Mouse (Mus musculus): ENCODE results near the gene Aak1. TPM values are rescaled to one million over a fixed set of nuclear protein-coding genes. Genes with fewer than 3 reads are reported as not detected.
"Not testable (repeated sequence)": the region's sequence is repeated elsewhere in the genome, so short reads cannot be mapped to it uniquely, and the experiment has no call there.

The Aak1 gene
- polyA plus RNA-seq, 1 experiment from 2014 or later: 16.9 TPM

DNA sequence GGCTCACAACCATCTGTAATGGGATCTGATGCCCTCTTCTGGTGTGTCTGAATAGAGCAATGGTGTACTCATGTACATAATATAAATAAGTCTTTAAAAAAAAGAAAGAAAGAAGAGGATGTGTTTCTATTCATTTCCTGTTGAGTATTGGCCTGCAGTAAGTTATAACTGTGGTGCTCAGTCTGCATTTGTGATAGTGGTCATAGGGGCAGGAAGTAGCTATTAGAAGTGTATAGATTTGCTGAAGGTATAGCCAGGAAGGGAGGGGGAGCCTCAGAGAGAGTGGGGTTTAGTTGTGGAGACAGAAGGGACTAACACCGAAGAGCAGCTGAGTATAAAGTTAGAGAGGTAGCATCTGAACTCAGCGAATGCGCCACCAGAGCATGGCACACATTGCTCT lies 15.0 kb downstream of the Aak1 start:
- Histone ChIP-seq H3K9ac (no peak overlapping the region), H3K4me3 (no peak overlapping the region), H3K9me3 (no peaks in the 10 kb centered on the region), H3K36me3 (peaks cover 29% of the 10 kb centered on the region), H3K27me3 (no peaks in the 10 kb centered on the region), H3K27ac (no peak overlapping the region), H3K4me2 (no peak overlapping the region), H3K4me1 (0 out of 2 replicates have a peak, but pooled peaks cover 2% of the 10 kb centered on the region)
- 93% methylated on average over 3 of the region's 3 CpGs for WGBS
- no peak for ATAC-seq (ENCODE audit: insufficient number of reproducible peaks, insufficient read depth, low FRiP score, low TSS enrichment, low read depth)

DNA sequence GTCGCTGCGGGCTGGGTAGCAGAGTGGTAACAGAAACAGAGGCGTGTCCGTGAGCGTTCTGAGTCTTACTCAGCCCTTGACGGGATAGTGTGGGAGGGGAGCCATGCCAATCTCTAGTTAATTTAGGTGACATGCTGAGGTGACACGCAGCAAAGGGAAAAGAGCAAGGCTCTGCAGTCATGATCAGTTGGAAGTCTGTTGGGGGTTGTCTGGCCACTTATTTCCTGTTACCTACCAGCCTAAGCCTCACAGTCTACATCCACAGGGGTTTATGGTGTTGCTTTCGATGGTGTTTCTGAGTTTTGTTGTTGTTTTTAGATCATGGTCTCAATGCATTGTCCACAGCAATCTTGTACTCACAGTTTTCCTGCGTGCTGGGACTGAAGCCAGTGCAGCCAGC lies 21.0 kb downstream of the Aak1 start:
- H3K9ac ChIP-seq: no peak overlapping the region
- ATAC-seq (ENCODE audit: insufficient number of reproducible peaks, insufficient read depth, low FRiP score, low TSS enrichment, low read depth): no peak
- H3K9me3 ChIP-seq: no peaks in the 10 kb centered on the region
- H3K27me3 ChIP-seq: no peaks in the 10 kb centered on the region
- H3K27ac ChIP-seq: no peak overlapping the region
- peaks cover 14% of the 10 kb centered on the region; the same call in 1 of the 2 replicates for H3K36me3 ChIP-seq
- 85% methylated on average over 9 of the region's 9 CpGs for WGBS
- H3K4me1 ChIP-seq: peaks cover 8% of the 10 kb centered on the region
- no peak overlapping the region for H3K4me2 ChIP-seq
- no peak overlapping the region for H3K4me3 ChIP-seq

DNA sequence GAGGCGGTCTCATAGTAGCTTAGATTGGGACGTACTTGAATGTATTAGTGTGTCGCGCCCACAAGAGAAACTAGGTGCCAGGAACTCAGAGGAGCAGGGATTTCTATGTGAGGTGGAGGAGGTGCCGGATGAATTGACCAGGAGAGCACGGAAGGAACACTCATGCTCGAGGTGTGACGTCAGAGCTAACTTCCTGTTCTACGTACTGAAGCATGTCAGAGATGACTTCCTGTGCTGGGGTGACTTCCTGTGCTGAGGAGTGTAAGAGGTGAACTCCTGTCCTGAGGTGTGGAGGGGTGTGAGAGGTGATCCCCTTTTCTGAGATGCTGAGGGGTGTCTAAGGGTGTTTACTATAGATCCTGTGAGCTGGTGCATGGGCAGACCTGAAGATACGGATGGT lies 22.5 kb downstream of the Aak1 start:
- H3K27me3 ChIP-seq: no peaks in the 10 kb centered on the region
- H3K36me3 ChIP-seq: peaks cover 11% of the 10 kb centered on the region; the same call in 1 of the 2 replicates
- no peak overlapping the region for H3K4me3 ChIP-seq
- no peaks in the 10 kb centered on the region for H3K9me3 ChIP-seq
- 92% methylated on average over 10 of the region's 10 CpGs for whole genome bisulfite sequencing
- no peak overlapping the region for H3K27ac ChIP-seq
- no peak overlapping the region for H3K4me2 ChIP-seq
- H3K4me1 ChIP-seq: peaks cover 8% of the 10 kb centered on the region
- H3K9ac ChIP-seq: no peak overlapping the region
- ATAC-seq (ENCODE audit: insufficient number of reproducible peaks, insufficient read depth, low FRiP score, low TSS enrichment, low read depth): no peak

DNA sequence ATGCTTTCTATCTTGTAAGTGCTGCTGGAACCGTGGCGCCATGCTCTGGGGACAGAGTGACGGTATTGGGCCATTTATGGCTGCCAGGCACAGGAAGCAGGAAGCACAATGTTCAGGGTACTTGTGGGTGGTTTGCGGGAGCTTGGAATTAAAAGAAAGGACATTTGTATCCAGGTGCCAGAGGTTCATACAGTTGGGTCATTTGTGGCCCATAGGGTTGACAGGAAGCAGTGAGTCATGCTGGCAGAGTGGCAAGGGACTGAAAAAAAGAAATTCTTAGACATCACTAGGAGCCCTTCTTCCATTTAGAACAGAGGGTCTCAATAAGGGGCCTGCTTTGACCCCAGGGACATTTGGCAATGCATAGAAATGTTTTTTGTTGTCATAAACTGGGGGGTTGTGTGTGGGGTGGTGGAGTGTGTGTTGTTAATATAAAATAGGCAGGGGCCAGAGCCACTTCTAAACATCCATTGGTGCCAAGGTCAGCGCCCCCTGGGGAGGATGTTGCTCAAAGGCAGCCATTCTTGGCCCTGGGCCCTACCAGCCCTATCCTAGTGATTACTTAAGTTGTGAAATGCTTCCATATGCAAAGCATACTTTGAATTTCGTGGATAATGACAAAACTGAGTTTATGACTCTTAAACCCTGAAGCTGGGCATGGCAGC lies 25.5 kb downstream of the Aak1 start:
- Histone ChIP-seq H3K27me3 (no peaks in the 10 kb centered on the region), H3K4me1 (peaks cover 8% of the 10 kb centered on the region), H3K9ac (no peak overlapping the region), H3K27ac (no peak overlapping the region), H3K4me3 (no peak overlapping the region), H3K4me2 (no peak overlapping the region), H3K36me3 (peaks cover 11% of the 10 kb centered on the region; the same call in 1 of the 2 replicates), H3K9me3 (no peaks in the 10 kb centered on the region)
- ATAC-seq (ENCODE audit: insufficient number of reproducible peaks, insufficient read depth, low FRiP score, low TSS enrichment, low read depth): no peak
- 81% methylated on average over 6 of the region's 6 CpGs for WGBS

DNA sequence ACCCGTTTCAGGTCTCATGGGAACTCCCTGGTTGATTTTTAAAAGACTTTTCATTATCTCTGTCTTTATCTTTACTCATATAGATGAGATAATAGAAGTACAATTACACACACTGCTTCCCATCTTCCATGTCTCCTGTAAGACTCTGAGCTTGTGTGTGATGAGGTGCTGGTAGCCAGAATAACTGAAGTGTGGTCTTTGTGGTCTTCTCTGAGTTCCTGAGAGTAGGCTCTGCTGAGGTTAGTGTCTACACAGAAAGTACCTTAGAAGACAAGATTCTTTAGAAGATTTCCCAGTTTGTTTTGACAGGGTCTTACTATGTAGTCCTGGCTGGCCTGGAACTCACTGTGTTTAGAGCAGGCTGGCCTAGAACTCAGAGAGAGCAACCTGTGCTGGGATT lies 27.1 kb downstream of the Aak1 start:
- WGBS: 21% methylated on average over 1 of the region's 1 CpGs
- no peak for ATAC-seq (ENCODE audit: insufficient number of reproducible peaks, insufficient read depth, low FRiP score, low TSS enrichment, low read depth)

DNA sequence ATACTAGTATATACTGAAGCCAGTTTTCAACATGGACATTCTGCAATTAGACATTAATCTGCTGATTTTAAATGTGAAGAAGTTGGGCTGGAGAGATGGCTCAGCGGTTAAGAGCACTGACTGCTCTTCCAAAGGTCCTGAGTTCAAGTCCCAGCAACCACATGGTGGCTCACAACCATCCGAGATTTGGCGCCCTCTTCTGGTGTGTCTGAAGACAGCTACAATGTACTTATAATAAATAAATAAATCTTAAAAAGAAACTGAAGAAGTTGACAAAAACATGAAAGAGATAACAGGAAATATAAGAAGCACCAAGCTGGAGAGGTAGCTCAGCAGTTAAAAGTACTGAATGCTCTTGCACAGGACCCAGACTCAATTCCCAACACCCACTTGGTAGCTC lies 29.3 kb downstream of the Aak1 start:
- H3K36me3 ChIP-seq; ATAC-seq (ENCODE audit: insufficient number of reproducible peaks, insufficient read depth, low FRiP score, low TSS enrichment, low read depth); H3K9ac ChIP-seq; H3K27me3 ChIP-seq; H3K4me3 ChIP-seq; H3K4me1 ChIP-seq; H3K27ac ChIP-seq; H3K9me3 ChIP-seq; H3K4me2 ChIP-seq: not testable (repeated sequence)
- 74% methylated on average over 3 of the region's 3 CpGs for WGBS

More for the DNA sequence above, 27.1 kb downstream of the Aak1 start:
- Histone ChIP-seq H3K27me3 (no peaks in the 10 kb centered on the region), H3K4me3 (no peak overlapping the region), H3K36me3 (peaks cover 5% of the 10 kb centered on the region; the same call in 1 of the 2 replicates), H3K9ac (no peak overlapping the region), H3K4me2 (no peak overlapping the region), H3K9me3 (no peaks in the 10 kb centered on the region), H3K27ac (no peak overlapping the region), H3K4me1 (peaks cover 8% of the 10 kb centered on the region)

DNA sequence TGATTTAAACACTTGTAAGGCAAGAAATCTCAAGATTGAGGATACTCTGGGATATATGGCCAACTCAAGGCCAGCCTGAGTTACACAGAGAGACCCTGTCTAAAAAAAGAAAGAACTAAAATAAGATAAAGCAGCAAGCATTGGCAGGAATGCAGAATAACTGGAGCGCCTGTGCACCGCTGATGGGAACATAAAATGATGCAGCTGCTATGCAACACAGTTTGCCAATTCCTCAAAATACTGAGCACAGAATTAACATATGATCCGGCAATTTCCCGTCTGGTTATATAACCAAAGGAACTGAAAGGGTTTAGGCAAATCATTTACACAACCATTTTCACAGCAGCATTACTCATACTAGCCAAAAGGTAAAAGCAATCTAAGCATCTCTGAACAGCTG lies 30.0 kb downstream of the Aak1 start:
- H3K4me3 ChIP-seq: no peak overlapping the region
- H3K9ac ChIP-seq: no peak overlapping the region
- H3K4me1 ChIP-seq: peaks cover 8% of the 10 kb centered on the region
- H3K36me3 ChIP-seq: no peaks in the 10 kb centered on the region; the same call in 1 of the 2 replicates
- H3K27me3 ChIP-seq: no peaks in the 10 kb centered on the region
- no peak overlapping the region for H3K4me2 ChIP-seq
- ATAC-seq (ENCODE audit: insufficient number of reproducible peaks, insufficient read depth, low FRiP score, low TSS enrichment, low read depth): no peak
- H3K9me3 ChIP-seq: no peaks in the 10 kb centered on the region
- H3K27ac ChIP-seq: no peak overlapping the region
- WGBS: 84% methylated on average over 4 of the region's 4 CpGs

DNA sequence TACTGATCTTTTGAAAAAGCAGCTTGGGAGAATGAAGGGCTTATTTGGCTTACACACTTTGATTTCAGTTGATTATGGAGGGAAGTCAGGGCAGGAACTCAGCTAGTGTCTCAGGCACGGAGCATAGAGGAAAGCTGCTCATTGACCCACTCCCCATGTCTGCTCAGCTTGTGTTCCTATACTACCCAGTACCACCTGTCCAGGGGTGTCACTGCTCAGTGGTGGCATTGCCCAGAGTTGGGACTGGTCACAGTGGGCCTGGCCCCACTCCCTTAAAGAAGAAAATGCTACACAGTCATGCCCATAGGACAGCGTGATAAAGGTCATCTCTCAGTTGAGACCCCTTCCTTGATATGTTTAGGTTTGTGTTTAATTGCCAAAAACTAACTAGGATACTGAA lies 34.9 kb downstream of the Aak1 start:
- H3K9me3 ChIP-seq: no peaks in the 10 kb centered on the region
- no peak for ATAC-seq (ENCODE audit: insufficient number of reproducible peaks, insufficient read depth, low FRiP score, low TSS enrichment, low read depth)
- 84% methylated on average over 2 of the region's 2 CpGs for WGBS

DNA sequence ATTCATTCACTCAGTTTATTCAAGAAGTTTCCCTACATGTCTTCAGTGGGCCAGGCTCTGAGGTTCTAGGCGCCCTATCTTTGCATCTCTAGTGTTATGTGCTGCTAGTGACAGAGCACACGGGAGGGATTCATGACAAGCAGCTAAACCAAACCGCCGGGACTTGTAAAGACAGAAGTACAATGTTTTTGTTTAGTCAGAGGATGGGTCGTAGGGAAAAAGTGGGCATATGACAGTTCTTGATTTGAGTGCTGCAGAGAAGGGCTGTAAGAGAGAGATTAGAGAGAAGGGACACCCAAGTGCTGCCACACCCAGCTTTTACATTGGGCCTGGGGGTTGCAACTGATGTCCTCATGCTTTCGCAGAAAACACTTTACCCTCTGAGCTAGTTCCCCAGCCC lies 35.4 kb downstream of the Aak1 start:
- H3K4me1 ChIP-seq: peaks cover 12% of the 10 kb centered on the region
- no peak overlapping the region for H3K9ac ChIP-seq
- peaks cover 4% of the 10 kb centered on the region for H3K36me3 ChIP-seq
- no peak overlapping the region for H3K4me3 ChIP-seq
- no peak for ATAC-seq (ENCODE audit: insufficient number of reproducible peaks, insufficient read depth, low FRiP score, low TSS enrichment, low read depth)
- no peak overlapping the region for H3K4me2 ChIP-seq
- H3K9me3 ChIP-seq: no peaks in the 10 kb centered on the region
- WGBS: 77% methylated on average over 6 of the region's 6 CpGs
- no peak overlapping the region for H3K27ac ChIP-seq
- H3K27me3 ChIP-seq: no peaks in the 10 kb centered on the region

More for the DNA sequence above, 34.9 kb downstream of the Aak1 start:
- peaks cover 4% of the 10 kb centered on the region for H3K36me3 ChIP-seq
- no peak overlapping the region for H3K9ac ChIP-seq
- no peak overlapping the region for H3K27ac ChIP-seq
- no peak overlapping the region for H3K4me3 ChIP-seq
- H3K27me3 ChIP-seq: no peaks in the 10 kb centered on the region
- no peak overlapping the region for H3K4me2 ChIP-seq
- peaks cover 12% of the 10 kb centered on the region for H3K4me1 ChIP-seq

DNA sequence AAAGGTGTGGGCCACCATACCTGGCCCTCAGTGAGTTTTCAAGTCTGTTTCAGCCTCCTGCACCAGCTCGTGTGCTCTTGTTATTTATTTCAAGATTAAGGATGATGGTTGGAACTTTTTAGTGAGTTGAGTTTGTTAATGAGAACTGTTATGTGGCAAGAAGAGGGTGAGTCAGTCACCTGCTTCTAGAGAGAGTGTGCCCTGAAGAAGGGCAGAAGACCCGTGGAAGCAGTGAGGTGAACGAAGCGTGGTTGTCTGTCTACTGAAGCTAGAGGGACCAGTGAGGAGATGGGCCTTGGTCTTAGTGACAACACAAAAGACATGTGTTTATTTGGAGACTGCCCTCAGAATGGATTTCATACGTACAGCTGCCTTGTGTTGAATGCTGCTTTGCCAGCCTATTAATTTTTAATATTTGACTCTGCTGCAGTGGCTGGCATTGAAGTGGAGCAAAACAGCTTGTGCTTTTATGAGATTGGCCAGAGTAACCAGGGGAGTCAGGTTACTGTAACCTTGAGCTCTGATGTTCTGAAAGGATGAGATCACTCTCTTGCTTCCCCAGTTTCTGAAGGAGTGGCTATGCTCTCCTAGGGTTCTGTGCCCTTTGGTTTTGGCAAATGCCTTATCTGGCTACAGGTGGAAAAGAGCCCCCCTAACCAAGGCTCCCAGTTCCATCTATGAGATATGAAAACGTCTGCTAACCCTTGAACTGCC lies 36.7 kb downstream of the Aak1 start:
- Histone ChIP-seq H3K9me3 (no peaks in the 10 kb centered on the region), H3K4me1 (peaks cover 12% of the 10 kb centered on the region), H3K9ac (no peak overlapping the region), H3K4me3 (no peak overlapping the region), H3K27ac (no peak overlapping the region), H3K4me2 (no peak overlapping the region), H3K27me3 (no peaks in the 10 kb centered on the region), H3K36me3 (peaks cover 12% of the 10 kb centered on the region)
- no peak for ATAC-seq (ENCODE audit: insufficient number of reproducible peaks, insufficient read depth, low FRiP score, low TSS enrichment, low read depth)
- 78% methylated on average over 6 of the region's 6 CpGs for WGBS

DNA sequence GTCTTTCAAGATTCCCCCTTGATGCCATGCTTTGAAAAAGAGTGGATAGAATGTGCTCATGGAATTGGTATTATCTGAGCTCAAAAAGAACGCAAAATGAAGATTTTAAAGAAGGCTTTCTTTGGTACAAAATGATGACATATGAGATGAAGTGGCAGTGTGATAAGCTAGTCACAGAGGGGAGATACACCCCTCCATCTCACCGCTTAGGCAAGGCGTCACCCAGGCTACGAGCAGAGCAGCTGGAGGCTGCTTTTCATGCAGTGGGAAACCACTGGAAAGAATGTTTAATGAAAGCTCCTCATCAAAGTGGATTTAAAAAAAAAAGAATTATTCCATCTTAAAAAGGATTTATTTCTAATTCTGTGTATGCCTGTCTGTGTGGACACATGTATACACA lies 37.5 kb downstream of the Aak1 start:
- Histone ChIP-seq H3K9ac (no peak overlapping the region), H3K27me3 (no peaks in the 10 kb centered on the region), H3K36me3 (peaks cover 12% of the 10 kb centered on the region), H3K27ac (no peak overlapping the region), H3K4me2 (no peak overlapping the region), H3K9me3 (no peaks in the 10 kb centered on the region), H3K4me1 (peaks cover 12% of the 10 kb centered on the region), H3K4me3 (no peak overlapping the region)
- 88% methylated on average over 4 of the region's 4 CpGs for WGBS
- ATAC-seq (ENCODE audit: insufficient number of reproducible peaks, insufficient read depth, low FRiP score, low TSS enrichment, low read depth): no peak

DNA sequence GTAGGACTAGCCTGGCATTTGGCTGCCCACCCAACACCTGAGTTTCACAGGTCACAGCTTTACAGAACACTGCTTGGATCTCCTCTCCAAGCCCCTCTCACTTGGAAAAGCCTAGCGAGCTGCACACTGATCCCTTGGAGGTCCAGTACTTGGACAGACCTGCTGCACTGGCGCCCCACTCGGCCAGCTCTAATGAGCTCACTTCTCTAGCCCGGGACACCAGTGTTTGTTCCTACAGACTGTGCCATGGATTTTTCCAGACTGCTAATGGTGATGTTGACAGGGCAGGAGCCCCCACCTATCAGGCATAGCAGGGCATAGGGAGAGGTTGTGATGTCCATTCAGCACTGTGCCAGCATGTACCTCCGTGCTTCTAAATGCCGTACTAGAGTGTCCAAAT lies 48.2 kb downstream of the Aak1 start:
- no peak for ATAC-seq (ENCODE audit: insufficient number of reproducible peaks, insufficient read depth, low FRiP score, low TSS enrichment, low read depth)
- Histone ChIP-seq H3K4me2 (no peak overlapping the region), H3K4me1 (no peaks in the 10 kb centered on the region), H3K36me3 (0 out of 2 replicates have a peak, but pooled peaks cover 2% of the 10 kb centered on the region), H3K27ac (no peak overlapping the region), H3K9me3 (no peaks in the 10 kb centered on the region), H3K9ac (no peak overlapping the region), H3K4me3 (no peak overlapping the region), H3K27me3 (no peaks in the 10 kb centered on the region)
- WGBS: 96% methylated on average over 6 of the region's 6 CpGs

All from embryonic facial prominence, embryonic 13.5 days (tissue).